Mouse (Mus musculus) stomach, embryonic 16.5 days (tissue): ENCODE results near the gene Shc2. TPM values are rescaled to one million over a fixed set of nuclear protein-coding genes. Genes with fewer than 3 reads are reported as not detected.
A peak's percentile ranks its signal among the peaks of the same experiment; 100 is the strongest.

Experiments used
- ATAC-seq: fragments of 200-750 bp; cut with Nextera tagmentation; 2 replicates; pipeline ENCODE4 v1.8.0; 2017; ENCODE audit warnings: moderate number of reproducible peaks, moderate TSS enrichment; ENCODE audit not compliant: insufficient read depth, low FRiP score
- H3K27ac ChIP-seq: fragments of 300-500 bp; sonication (generic); 2 replicates; pipeline ENCODE4 v1.5.1; 2014; ENCODE audit warnings: low read length
- H3K27me3 ChIP-seq: fragments of 300-500 bp; sonication (generic); 2 replicates; pipeline ENCODE4 v1.6.1; 2014; ENCODE audit warnings: low read length, control low read depth, mixed read lengths; ENCODE audit not compliant: control insufficient read depth, insufficient read depth
- H3K36me3 ChIP-seq: fragments of 300-500 bp; sonication (generic); 2 replicates; pipeline ENCODE4 v1.6.1; 2014; ENCODE audit warnings: low read length; ENCODE audit not compliant: control insufficient read depth, insufficient read depth
- H3K4me1 ChIP-seq: fragments of 300-500 bp; sonication (generic); 2 replicates; pipeline ENCODE4 v1.6.1; 2014; ENCODE audit warnings: low read length, control low read depth, mixed read lengths; ENCODE audit not compliant: control insufficient read depth, insufficient read depth
- H3K4me2 ChIP-seq: fragments of 300-500 bp; sonication (generic); 2 replicates; pipeline ENCODE4 v1.6.1; 2014; ENCODE audit warnings: low read depth, low read length, mixed read lengths
- H3K4me3 ChIP-seq: fragments of 300-500 bp; sonication (generic); replicated peaks from 2 replicates; pipeline ENCODE4 v1.5.1; 2014; ENCODE audit warnings: mild to moderate bottlenecking, low read length
- H3K9ac ChIP-seq: fragments of 300-500 bp; sonication (generic); 2 replicates; pipeline ENCODE4 v1.6.1; 2014; ENCODE audit warnings: low read length
- H3K9me3 ChIP-seq: fragments of 300-500 bp; sonication (generic); replicated peaks from 2 replicates; pipeline ENCODE4 v1.6.1; 2016; ENCODE audit warnings: low read length, control low read depth; ENCODE audit not compliant: control insufficient read depth
- WGBS: fragments of 180-500 bp; shearing (Covaris S2); extraction: QIAGEN DNeasy Blood & Tissue Kit; methylation state at CpG from one replicate; pipeline ENCODE4 v1.1.7; 2014; 5-methylcytosine and 5-hydroxymethylcytosine counted together
- polyA plus RNA-seq: library from polyadenylated mRNA; unstranded; fragments of >200 nt; fragmentation: Nextera tagmentation; extraction: Ambion mirVana; gene quantifications from 2 replicates; pipeline ENCODE4 v1.2.1, GENCODE M21; 2015

Shc2 gene
- polyA plus RNA-seq, 1 experiment from 2014 or later: 3.0 TPM

GRCm38 (mm10) chr10:79668771-79669575 is 31.3 kb upstream of the Shc2 start, which contains the start of gene Tpgs1:
TSS of gene Tpgs1 (plus strand) at chr10:79669369.
- Histone ChIP-seq H3K4me3 (peak within 1 kb of the TSS; percentile 89), H3K9me3 (no peaks in the 10 kb centered on the region), H3K9ac (peak within 1 kb of the TSS; percentile 85), H3K27me3 (no peaks in the 10 kb centered on the region), H3K4me2 (peak within 1 kb of the TSS; percentile 77), H3K36me3 (no peaks in the 10 kb centered on the region), H3K27ac (peak within 1 kb of the TSS; percentile 90), H3K4me1 (peaks cover 13% of the 10 kb centered on the region)
- under 1% methylated on average over 45 of the region's 45 CpGs for WGBS
- ATAC-seq: peak; percentile 76

- Histone ChIP-seq H3K27ac (no peak overlapping the region), H3K9me3 (no peaks in the 10 kb centered on the region), H3K4me3 (no peak overlapping the region), H3K4me1 (peaks cover 13% of the 10 kb centered on the region), H3K9ac (no peak overlapping the region), H3K27me3 (no peaks in the 10 kb centered on the region), H3K36me3 (no peaks in the 10 kb centered on the region), H3K4me2 (no peak overlapping the region)
- ATAC-seq: no peak
- 71% methylated on average over 5 of the region's 5 CpGs for WGBS
These were observed 30.4 kb upstream of the Shc2 start for GRCm38 (mm10) chr10:79668076-79668475.

GRCm38 (mm10) chr10:79666493-79666892 is 28.8 kb upstream of the Shc2 start:
- Histone ChIP-seq H3K27me3 (no peaks in the 10 kb centered on the region), H3K4me1 (peaks cover 13% of the 10 kb centered on the region), H3K4me2 (no peak overlapping the region), H3K36me3 (no peaks in the 10 kb centered on the region), H3K9ac (no peak overlapping the region), H3K27ac (no peak overlapping the region), H3K9me3 (no peaks in the 10 kb centered on the region), H3K4me3 (no peak overlapping the region)
- 67% methylated on average over 9 of the region's 9 CpGs for WGBS
- ATAC-seq: no peak

GRCm38 (mm10) chr10:79665051-79665450 is 27.3 kb upstream of the Shc2 start:
- Histone ChIP-seq H3K36me3 (no peaks in the 10 kb centered on the region), H3K27me3 (no peaks in the 10 kb centered on the region), H3K9me3 (no peaks in the 10 kb centered on the region), H3K4me2 (peak overlapping the region; percentile 16; the same call in 1 of the 2 replicates), H3K9ac (no peak overlapping the region), H3K4me1 (peaks cover 2% of the 10 kb centered on the region), H3K27ac (no peak overlapping the region), H3K4me3 (peak overlapping the region; percentile 1; the same call in 1 of the 2 replicates)
- ATAC-seq: no peak
- WGBS: 76% methylated on average over 8 of the region's 8 CpGs

GRCm38 (mm10) chr10:79664131-79664665 is 26.5 kb upstream of the Shc2 start, which contains the start of gene Madcam1:
TSS of gene Madcam1 (plus strand) at chr10:79664559.
- ATAC-seq: peak; percentile 24
- Histone ChIP-seq H3K4me1 (no peaks in the 10 kb centered on the region), H3K4me3 (peak within 1 kb of the TSS; percentile 1; the same call in 1 of the 2 replicates), H3K9me3 (no peaks in the 10 kb centered on the region), H3K27ac (no peak within 1 kb of the TSS), H3K4me2 (peak within 1 kb of the TSS; percentile 16; the same call in 1 of the 2 replicates), H3K9ac (no peak within 1 kb of the TSS), H3K27me3 (no peaks in the 10 kb centered on the region), H3K36me3 (no peaks in the 10 kb centered on the region)
- 11% methylated on average over 13 of the region's 13 CpGs for WGBS

- H3K36me3 ChIP-seq: no peaks in the 10 kb centered on the region
- H3K4me2 ChIP-seq: no peak overlapping the region
- no peaks in the 10 kb centered on the region for H3K27me3 ChIP-seq
- peak overlapping the region; percentile 31; the same call in 1 of the 2 replicates for H3K9ac ChIP-seq
- ATAC-seq: peak; percentile 11; the same call in 1 of the 2 replicates
- H3K27ac ChIP-seq: no peak overlapping the region
- H3K9me3 ChIP-seq: no peaks in the 10 kb centered on the region
- no peak overlapping the region for H3K4me3 ChIP-seq
- no peaks in the 10 kb centered on the region for H3K4me1 ChIP-seq
- 38% methylated on average over 2 of the region's 3 CpGs for WGBS
These were observed 24.1 kb upstream of the Shc2 start for GRCm38 (mm10) chr10:79661861-79662260.

GRCm38 (mm10) chr10:79660298-79660697 is 22.6 kb upstream of the Shc2 start:
- 86% methylated on average over 2 of the region's 2 CpGs for WGBS
- Histone ChIP-seq H3K9me3 (no peaks in the 10 kb centered on the region), H3K36me3 (no peaks in the 10 kb centered on the region), H3K4me2 (no peak overlapping the region), H3K9ac (no peak overlapping the region), H3K27ac (no peak overlapping the region), H3K4me1 (no peaks in the 10 kb centered on the region), H3K27me3 (no peaks in the 10 kb centered on the region), H3K4me3 (no peak overlapping the region)
- no peak for ATAC-seq

- Histone ChIP-seq H3K4me3 (no peak overlapping the region), H3K9ac (no peak overlapping the region), H3K27me3 (no peaks in the 10 kb centered on the region), H3K27ac (no peak overlapping the region), H3K36me3 (no peaks in the 10 kb centered on the region), H3K4me1 (no peaks in the 10 kb centered on the region), H3K4me2 (no peak overlapping the region), H3K9me3 (no peaks in the 10 kb centered on the region)
- no peak for ATAC-seq
- 11% methylated on average over 4 of the region's 4 CpGs for WGBS
These were observed 21.1 kb upstream of the Shc2 start for GRCm38 (mm10) chr10:79658829-79659228.

- no peaks in the 10 kb centered on the region for H3K4me1 ChIP-seq
- no peak for ATAC-seq
- H3K4me3 ChIP-seq: no peak overlapping the region
- 50% methylated on average over 1 of the region's 1 CpGs for WGBS
- no peaks in the 10 kb centered on the region for H3K9me3 ChIP-seq
- no peak overlapping the region for H3K27ac ChIP-seq
- H3K27me3 ChIP-seq: no peaks in the 10 kb centered on the region
- H3K9ac ChIP-seq: no peak overlapping the region
- H3K36me3 ChIP-seq: no peaks in the 10 kb centered on the region
- H3K4me2 ChIP-seq: no peak overlapping the region
These were observed 17.3 kb upstream of the Shc2 start for GRCm38 (mm10) chr10:79654946-79655395.
